Mouse (Mus musculus) left cerebral cortex, postnatal 25 days (tissue): ENCODE results near the gene Vmn1r173. TPM values are rescaled to one million over a fixed set of nuclear protein-coding genes. Genes with fewer than 3 reads are reported as not detected.
"Not testable (repeated sequence)": the region's sequence is repeated elsewhere in the genome, so short reads cannot be mapped to it uniquely, and the experiment has no call there.

Experiments used
- DNase-seq, 2 experiments: peaks; one replicate each; pipeline ENCODE4 v3.0.0; 2022; ENCODE audit warnings: low spot score in 2 of 2, mixed read lengths in 1 of 2
- intact Hi-C: fragments of 180-260 bp; cut with DNase I; formaldehyde crosslinking; loops from one replicate; pipeline ENCODE4 v1.15.1; 2025
- total RNA-seq, 2 experiments: library from RNA; stranded (reverse); gene quantifications; 2 replicates each; pipeline ENCODE4 v1.2.3; 2021

Vmn1r173 gene
- total RNA-seq: not detected

- intact Hi-C loops, DNase-seq: not testable (repeated sequence)
These were observed at the start of gene Vmn1r173 for GRCm38 (mm10) chr7:23700403-23700802. Gene Vmn1r173 (plus strand): TSS chr7:23700703.

DNA sequence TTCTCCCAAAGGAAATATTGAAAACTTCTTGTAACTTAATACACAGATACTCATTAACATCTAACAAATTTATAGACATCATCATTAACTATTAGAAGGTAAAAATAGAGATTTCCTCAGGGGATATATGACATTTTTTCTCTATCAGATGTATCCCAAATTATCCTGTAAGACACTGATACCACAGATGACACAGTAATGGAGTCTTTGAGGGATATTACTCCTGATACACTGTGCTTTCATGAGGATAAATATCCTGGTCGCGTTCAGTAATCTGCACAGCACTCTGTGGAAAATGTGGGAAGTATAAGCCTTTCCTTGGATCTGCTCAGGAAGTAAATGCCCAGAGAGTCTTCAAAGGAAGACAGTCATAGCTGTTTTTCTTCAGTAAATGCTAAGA, 42.5 kb upstream of the Vmn1r173 start, which contains the start of gene Vmn1r172:
Vmn1r172 (plus strand) TSS at position 301 of the 400 bp plus-strand sequence.
- intact Hi-C loops: no loop called here
- no peak for DNase-seq

DNA sequence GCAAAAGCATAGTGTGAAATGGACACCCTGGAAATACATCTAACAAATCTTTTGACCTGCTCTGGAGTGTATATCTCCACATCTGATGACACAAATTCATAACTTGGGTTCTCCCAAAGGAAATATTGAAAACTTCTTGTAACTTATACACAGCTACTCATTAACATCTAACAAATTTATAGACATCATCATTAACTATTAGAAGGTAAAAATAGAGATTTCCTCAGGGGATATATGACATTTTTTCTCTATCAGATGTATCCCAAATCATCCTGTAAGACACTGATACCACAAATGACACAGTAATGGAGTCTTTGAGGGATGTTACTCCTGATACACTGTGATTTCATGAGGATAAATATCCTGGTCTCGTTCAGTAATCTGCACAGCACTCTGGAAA, 51.5 kb downstream of the Vmn1r173 start, which contains the start of gene Vmn1r174:
Vmn1r174 (plus strand) TSS at position 301 of the 400 bp plus-strand sequence.
- DNase-seq, intact Hi-C loops: not testable (repeated sequence)

Other genes with a start within 250 kb of the Vmn1r173 start
- gene Vmn1r167, start 193.5 kb upstream of the Vmn1r173 start, total RNA-seq: not detected
- not detected for gene Vmn1r168, start 161.0 kb upstream of the Vmn1r173 start, total RNA-seq
- not detected for gene Vmn1r169, start 125.2 kb upstream of the Vmn1r173 start, total RNA-seq
- gene Vmn1r170, start 94.5 kb upstream of the Vmn1r173 start, total RNA-seq: not detected
- not detected for gene Vmn1r171, start 70.0 kb upstream of the Vmn1r173 start, total RNA-seq
- gene Vmn1r172, start 42.4 kb upstream of the Vmn1r173 start, total RNA-seq: not detected
- gene Vmn1r174, start 51.6 kb downstream of the Vmn1r173 start, total RNA-seq: not detected
- not detected for gene Vmn1r175, start 109.9 kb downstream of the Vmn1r173 start, total RNA-seq
- gene Vmn1r176, start 136.7 kb downstream of the Vmn1r173 start, total RNA-seq: not detected
- gene Vmn1r177, start 165.7 kb downstream of the Vmn1r173 start, total RNA-seq: not detected
- gene Vmn1r178, start 191.3 kb downstream of the Vmn1r173 start, total RNA-seq: not detected
- not detected for gene Vmn1r179, start 226.3 kb downstream of the Vmn1r173 start, total RNA-seq
- not detected for gene Vmn1r180, start 249.9 kb downstream of the Vmn1r173 start, total RNA-seq